Mouse (Mus musculus): ENCODE measurements around the gene Zfp985.
"Not testable (repeated sequence)": the region's sequence is repeated elsewhere in the genome, so short reads cannot be mapped to it uniquely, and the experiment has no call there.

Gene Zfp985

GRCm38 (mm10) chr4:147553071-147553470, at the start of gene Zfp985:
TSS of gene Zfp985 (plus strand) at chr4:147553277.
- not testable (repeated sequence) for DNase-seq

GRCm38 (mm10) chr4:147509174-147509573, 43.9 kb upstream of the Zfp985 start:
- DNase-seq, result no peak

- DNase-seq, result no peak
These were observed 34.1 kb upstream of the Zfp985 start for GRCm38 (mm10) chr4:147518981-147519380.

- DNase-seq, result no peak
These were observed 33.0 kb upstream of the Zfp985 start for GRCm38 (mm10) chr4:147520100-147520499.

- DNase-seq, result no peak
These were observed 28.0 kb upstream of the Zfp985 start for GRCm38 (mm10) chr4:147525125-147525524.

GRCm38 (mm10) chr4:147530366-147530765, 22.7 kb upstream of the Zfp985 start:
- no peak for DNase-seq

GRCm38 (mm10) chr4:147535916-147536315, 17.2 kb upstream of the Zfp985 start:
- not testable (repeated sequence) for DNase-seq

- no peak for DNase-seq
These were observed 15.4 kb upstream of the Zfp985 start for GRCm38 (mm10) chr4:147537702-147538101.

GRCm38 (mm10) chr4:147539918-147540317, 13.2 kb upstream of the Zfp985 start, which contains the start of gene Gm16503:
TSS of gene Gm16503 (plus strand) at chr4:147540218.
- not testable (repeated sequence) for DNase-seq

- no peak for DNase-seq
These were observed 12.0 kb upstream of the Zfp985 start for GRCm38 (mm10) chr4:147541105-147541504.

GRCm38 (mm10) chr4:147554361-147554760, 1.3 kb downstream of the Zfp985 start:
- DNase-seq, result not testable (repeated sequence)

- not testable (repeated sequence) for DNase-seq
These were observed 3.8 kb downstream of the Zfp985 start for GRCm38 (mm10) chr4:147556921-147557320.

GRCm38 (mm10) chr4:147558011-147558410, 4.9 kb downstream of the Zfp985 start:
- DNase-seq, result not testable (repeated sequence)

GRCm38 (mm10) chr4:147559096-147559495, 6.0 kb downstream of the Zfp985 start:
- peak; percentile 48 for DNase-seq

- no peak for DNase-seq
These were observed 12.5 kb downstream of the Zfp985 start for GRCm38 (mm10) chr4:147565426-147566220.

- not testable (repeated sequence) for DNase-seq
These were observed 18.1 kb downstream of the Zfp985 start for GRCm38 (mm10) chr4:147571156-147571555.

- not testable (repeated sequence) for DNase-seq
These were observed 26.3 kb downstream of the Zfp985 start for GRCm38 (mm10) chr4:147579371-147579770.

- DNase-seq, result no peak
These were observed 33.7 kb downstream of the Zfp985 start for GRCm38 (mm10) chr4:147586511-147587473.

GRCm38 (mm10) chr4:147594630-147595029, 41.6 kb downstream of the Zfp985 start:
- not testable (repeated sequence) for DNase-seq

- DNase-seq, result no peak
These were observed 44.6 kb downstream of the Zfp985 start for GRCm38 (mm10) chr4:147597685-147598084.

- no peak for DNase-seq
These were observed 45.8 kb downstream of the Zfp985 start for GRCm38 (mm10) chr4:147598831-147599230.

GRCm38 (mm10) chr4:147601881-147602280, 48.8 kb downstream of the Zfp985 start:
- no peak for DNase-seq

- DNase-seq, result no peak
These were observed 50.7 kb downstream of the Zfp985 start for GRCm38 (mm10) chr4:147603806-147604205.
